25 mouse cellular contexts compared by ENCODE assay signal in the genomic region with DNA sequence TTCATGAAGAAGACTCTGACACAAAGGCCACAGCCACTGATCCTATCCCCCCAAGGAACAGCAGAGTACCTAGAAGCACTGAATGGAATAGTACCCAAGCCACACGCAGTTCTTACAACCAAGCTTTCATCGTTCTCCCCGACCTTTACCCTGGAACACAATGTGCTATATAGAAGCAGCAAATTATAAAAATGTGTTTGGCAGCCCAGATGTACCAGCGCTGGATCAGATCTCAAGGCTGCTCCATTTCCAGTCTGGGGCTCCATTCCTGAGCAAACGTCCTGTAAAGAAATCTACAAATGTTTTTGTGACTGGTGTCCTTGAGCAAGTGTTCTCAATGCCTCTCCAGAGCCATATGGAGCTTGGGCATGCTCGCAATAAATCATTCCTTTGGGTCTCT.
"Had no signal": no experiment of that assay in that cellular context is flagged by ENCODE, and none has a peak within 500 bp of the region (broad histone marks: within the 10 kb centered on the region; RNA-seq: fewer than 3 reads in every experiment).

No protein-coding gene starts in this region.

- H3K9ac ChIP-seq: heart, embryonic 12.5 days; hindbrain, embryonic 12.5 days; hindbrain, embryonic 14.5 days; intestine, embryonic 15.5 days; limb, embryonic 12.5 days had no signal

- H3K4me2 ChIP-seq: heart, embryonic 12.5 days; hindbrain, embryonic 12.5 days; hindbrain, embryonic 14.5 days; intestine, embryonic 15.5 days; limb, embryonic 12.5 days; liver, embryonic 11.5 days had no signal

- H3K9me3 ChIP-seq: heart, embryonic 10.5 days; heart, embryonic 12.5 days; hindbrain, embryonic 10.5 days; hindbrain, embryonic 12.5 days; intestine, embryonic 15.5 days; limb, embryonic 12.5 days had no signal

- H3K27me3 ChIP-seq: heart, embryonic 12.5 days; hindbrain, embryonic 12.5 days; intestine, embryonic 15.5 days; limb, embryonic 12.5 days had no signal

- DNase-seq: gastrocnemius, adult 2 months; gastrocnemius, postnatal 10 days; gastrocnemius, postnatal 25 days; heart, adult 18-20 months; heart, postnatal 10 days; heart, postnatal 4 days; kidney, adult 18-20 months; kidney, adult 8-10 months; kidney, postnatal 10 days; kidney, postnatal 25 days; kidney, postnatal 4 days; left cerebral cortex, postnatal 4 days; liver had no signal

- ATAC-seq: hindbrain, embryonic 16.5 days; inflammation-experienced regulatory T-cells, adult 6 months; intestine, embryonic 15.5 days; intestine, postnatal 0 days had no signal

- H3K4me3 ChIP-seq: gastrocnemius, adult 2 months; heart, embryonic 10.5 days; heart, embryonic 12.5 days; hindbrain, embryonic 10.5 days; hindbrain, embryonic 12.5 days; intestine, embryonic 15.5 days; layer of hippocampus, adult 2 months; limb, embryonic 12.5 days had no signal

- H3K27ac ChIP-seq: gastrocnemius, adult 2 months; heart, embryonic 10.5 days; hindbrain, embryonic 10.5 days; hindbrain, embryonic 12.5 days; hindbrain, embryonic 14.5 days; intestine, embryonic 15.5 days; layer of hippocampus, adult 2 months; limb, embryonic 12.5 days had no signal

- H3K4me1 ChIP-seq: hindbrain, embryonic 10.5 days; hindbrain, embryonic 12.5 days; intestine, embryonic 15.5 days had no signal

- H3K36me3 ChIP-seq: heart, embryonic 10.5 days; heart, embryonic 12.5 days; hindbrain, embryonic 10.5 days; hindbrain, embryonic 12.5 days; intestine, embryonic 15.5 days; limb, embryonic 12.5 days had no signal
